Mouse (Mus musculus) stomach, postnatal 0 days (tissue): Measurements from ENCODE around the gene B3galnt1.

Experiments used
- CTCF ChIP-seq: IDR thresholded peaks from 2 replicates; pipeline ENCODE4 v1.5.1; 2016; ENCODE audit warnings: antibody characterized with exemption, low read depth, mild to moderate bottlenecking, moderate library complexity
- EP300 ChIP-seq: optimal IDR thresholded peaks from 2 replicates; pipeline ENCODE3; 2016; ENCODE audit warnings: antibody characterized with exemption

GRCm38 (mm10) chr3:69525072-69525529 lies 73.7 kb downstream of the B3galnt1 start:
- TF ChIP-seq CTCF (no peak), EP300 (no peak)
